In the genomic region with DNA sequence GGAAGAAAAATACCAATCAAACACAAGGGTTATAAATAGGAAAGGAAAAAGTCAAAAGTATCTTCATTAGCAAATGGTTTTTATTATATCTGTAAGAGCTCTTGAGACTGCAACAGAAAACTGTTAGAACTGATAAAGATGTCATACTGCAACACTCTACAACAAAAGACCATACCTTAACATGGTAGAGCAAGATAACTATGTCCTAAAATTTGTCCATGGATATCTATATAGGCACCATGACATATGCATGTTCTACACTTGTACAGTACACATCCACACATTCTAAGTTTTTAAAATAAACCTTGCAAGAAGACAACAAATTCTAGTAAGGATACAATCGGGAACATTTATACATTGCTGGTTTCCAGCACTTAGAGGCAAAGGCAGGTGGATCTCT, we compare ENCODE assay signal across 28 mouse cellular contexts.
"Had no signal": no experiment of that assay in that cellular context is flagged by ENCODE, and none has a peak within 500 bp of the region (broad histone marks: within the 10 kb centered on the region; RNA-seq: fewer than 3 reads in every experiment).

No protein-coding gene starts in this region.

- DNase-seq: layer of hippocampus, postnatal 36 days; left cerebral cortex, postnatal 4 days; lung, adult 18-20 months; lung, adult 2 months; lung, embryonic 14.5 days; lung, postnatal 10 days; lung, postnatal 14 days; lung, postnatal 36 days; lung, postnatal 4 days; midbrain, embryonic 14.5 days had no signal

- H3K4me2 ChIP-seq: limb, embryonic 12.5 days; limb, embryonic 13.5 days; limb, embryonic 15.5 days; liver, embryonic 15.5 days; lung, embryonic 14.5 days; lung, embryonic 15.5 days; midbrain, embryonic 11.5 days; midbrain, embryonic 12.5 days; midbrain, embryonic 13.5 days; midbrain, embryonic 15.5 days; neural tube, embryonic 12.5 days had no signal

- H3K4me1 ChIP-seq: limb, embryonic 10.5 days; limb, embryonic 12.5 days; limb, embryonic 13.5 days; limb, embryonic 15.5 days; liver, embryonic 15.5 days; lung, embryonic 15.5 days; megakaryocyte, embryonic 14.5 days; midbrain, embryonic 10.5 days; midbrain, embryonic 12.5 days; midbrain, embryonic 13.5 days; midbrain, embryonic 15.5 days; neural tube, embryonic 12.5 days had no signal

- H3K27me3 ChIP-seq: limb, embryonic 12.5 days; limb, embryonic 13.5 days; limb, embryonic 15.5 days; liver, embryonic 15.5 days; lung, embryonic 15.5 days; megakaryocyte, embryonic 14.5 days; midbrain, embryonic 12.5 days; midbrain, embryonic 13.5 days; midbrain, embryonic 15.5 days; neural tube, embryonic 12.5 days had no signal

- ATAC-seq: lung, postnatal 0 days; midbrain, embryonic 13.5 days; midbrain, embryonic 15.5 days; midbrain, embryonic 16.5 days had no signal

- H3K9ac ChIP-seq: limb, embryonic 12.5 days; limb, embryonic 13.5 days; limb, embryonic 15.5 days; liver, embryonic 15.5 days; lung, embryonic 14.5 days; lung, embryonic 15.5 days; midbrain, embryonic 12.5 days; midbrain, embryonic 13.5 days; midbrain, embryonic 15.5 days; neural tube, embryonic 12.5 days had no signal

- H3K9me3 ChIP-seq: limb, embryonic 10.5 days; limb, embryonic 12.5 days; limb, embryonic 13.5 days; limb, embryonic 15.5 days; liver, embryonic 15.5 days; lung, embryonic 15.5 days; midbrain, embryonic 10.5 days; midbrain, embryonic 12.5 days; midbrain, embryonic 13.5 days; midbrain, embryonic 15.5 days; neural tube, embryonic 12.5 days had no signal

- H3K36me3 ChIP-seq: limb, embryonic 10.5 days; limb, embryonic 12.5 days; limb, embryonic 13.5 days; limb, embryonic 15.5 days; liver, embryonic 15.5 days; lung, embryonic 15.5 days; midbrain, embryonic 10.5 days; midbrain, embryonic 12.5 days; midbrain, embryonic 15.5 days; neural tube, embryonic 12.5 days had no signal

- H3K4me3 ChIP-seq: left cerebral cortex, adult 2 months; limb, embryonic 10.5 days; limb, embryonic 12.5 days; limb, embryonic 13.5 days; limb, embryonic 15.5 days; liver, embryonic 15.5 days; lung, embryonic 15.5 days; megakaryocyte, embryonic 14.5 days; midbrain, embryonic 10.5 days; midbrain, embryonic 12.5 days; midbrain, embryonic 13.5 days; midbrain, embryonic 15.5 days; myocyte; neural tube, embryonic 12.5 days had no signal

- H3K27ac ChIP-seq: left cerebral cortex, adult 2 months; limb, embryonic 10.5 days; limb, embryonic 12.5 days; limb, embryonic 13.5 days; limb, embryonic 15.5 days; liver, embryonic 15.5 days; lung, embryonic 15.5 days; macrophage; midbrain, embryonic 10.5 days; midbrain, embryonic 12.5 days; midbrain, embryonic 13.5 days; midbrain, embryonic 15.5 days; neural tube, embryonic 12.5 days had no signal
